Mouse (Mus musculus) hindlimb bud, embryonic 11.5 days (tissue): ENCODE data around the gene Scrg1.
"Not testable (repeated sequence)": the region's sequence is repeated elsewhere in the genome, so short reads cannot be mapped to it uniquely, and the experiment has no call there.

Source experiments
- DNase-seq: peaks from one replicate; pipeline ENCODE4 v3.0.0-alpha.2; 2012; ENCODE audit warnings: low read depth, low spot score; ENCODE audit errors: extremely low spot score

Scrg1 gene

GRCm38 (mm10) chr8:57505500-57505899 lies 49.8 kb downstream of the Scrg1 start:
- DNase-seq = not testable (repeated sequence)

GRCm38 (mm10) chr8:57507556-57508063 lies 51.9 kb downstream of the Scrg1 start:
- no peak for DNase-seq

GRCm38 (mm10) chr8:57508657-57509056 lies 52.9 kb downstream of the Scrg1 start:
- no peak for DNase-seq

GRCm38 (mm10) chr8:57510791-57511315 lies 55.1 kb downstream of the Scrg1 start:
- DNase-seq = no peak

- DNase-seq = peak; percentile 94
Measured at GRCm38 (mm10) chr8:57511316-57512118, 55.8 kb downstream of the Scrg1 start, which contains the start of gene Hmgb2. Gene Hmgb2, plus strand, starts transcription at chr8:57511907.

GRCm38 (mm10) chr8:57512141-57513056 lies 56.7 kb downstream of the Scrg1 start:
- DNase-seq = no peak

GRCm38 (mm10) chr8:57513178-57513661 lies 57.5 kb downstream of the Scrg1 start:
- not testable (repeated sequence) for DNase-seq

GRCm38 (mm10) chr8:57516685-57517084 lies 61.0 kb downstream of the Scrg1 start:
- not testable (repeated sequence) for DNase-seq

- no peak for DNase-seq
Measured at GRCm38 (mm10) chr8:57517723-57518122, 62.0 kb downstream of the Scrg1 start.

- no peak for DNase-seq
Measured at GRCm38 (mm10) chr8:57520186-57520786, 64.6 kb downstream of the Scrg1 start.
